Mouse (Mus musculus) urinary bladder, postnatal 10 days (tissue): ENCODE measurements around the gene Hist1h2ad.

Experiments
- DNase-seq: peaks from one replicate; pipeline ENCODE4 v3.0.0; 2022; ENCODE audit warnings: low spot score

Gene Hist1h2ad

DNA sequence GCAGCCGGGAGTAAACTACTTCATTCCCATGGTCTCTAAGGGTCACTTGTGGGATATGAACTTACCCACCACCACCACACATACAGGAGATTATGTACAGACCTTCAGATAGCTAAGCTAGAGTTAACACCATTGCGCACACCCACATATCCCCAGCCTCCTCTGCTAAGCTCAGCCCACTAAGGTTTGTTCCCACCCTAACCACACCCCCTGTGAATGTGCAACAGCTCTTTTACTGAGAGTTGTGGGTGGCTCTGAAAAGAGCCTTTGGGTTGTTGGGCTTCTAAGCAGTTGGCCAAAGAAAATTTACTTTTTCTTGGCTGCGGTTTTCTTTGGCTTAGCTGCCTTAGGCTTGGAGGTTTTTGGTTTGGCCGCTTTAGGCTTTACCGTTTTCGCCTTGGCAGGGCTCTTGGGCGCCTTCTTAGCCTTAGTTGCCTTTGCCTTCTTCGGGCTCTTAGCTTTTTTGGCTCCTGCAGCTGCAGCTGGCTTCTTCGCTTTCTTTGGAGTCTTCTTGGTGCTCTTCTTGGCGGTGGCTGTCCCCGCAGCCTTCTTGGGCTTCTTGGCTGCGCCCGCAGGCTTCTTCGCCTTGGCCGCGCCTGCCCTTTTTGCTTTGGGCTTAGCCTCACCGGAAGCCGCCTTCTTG lies 47.5 kb downstream of the Hist1h2ad start:
- no peak for DNase-seq

- DNase-seq: peak; percentile 59
These were observed 48.0 kb downstream of the Hist1h2ad start, which contains the start of gene Hist1h1e for GRCm38 (mm10) chr13:23622175-23622671. Gene Hist1h1e (minus strand): TSS chr13:23622558.

DNA sequence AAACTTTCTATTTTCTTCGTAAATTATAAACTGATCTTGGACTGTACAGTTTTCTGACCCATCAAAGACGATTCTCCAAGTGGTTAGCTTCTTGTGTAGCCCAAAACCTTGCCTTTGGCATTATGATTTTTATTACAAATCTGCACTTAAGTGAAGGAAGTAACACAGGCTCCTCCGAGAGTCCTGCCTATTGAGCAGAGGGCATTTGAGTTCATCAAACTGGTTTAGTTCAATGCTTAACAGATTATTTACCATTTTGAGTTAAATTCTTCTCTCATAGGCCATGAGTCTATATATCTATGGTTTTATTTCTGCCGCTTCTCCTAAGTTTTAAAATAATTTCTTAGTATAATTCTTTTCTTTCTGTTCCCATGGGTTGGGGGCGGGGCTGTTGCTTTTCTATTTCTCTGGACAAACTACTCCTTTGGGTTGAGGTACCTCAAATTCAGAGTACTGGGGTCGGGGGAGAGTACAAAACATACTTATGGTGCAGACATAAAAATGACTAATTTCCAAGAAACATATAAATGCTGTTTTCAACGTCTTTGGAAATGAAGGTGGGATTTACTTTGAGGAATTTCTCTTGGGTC lies 48.8 kb downstream of the Hist1h2ad start:
- DNase-seq: no peak
